Mouse (Mus musculus) E14TG2a.4 (cell line): ENCODE data around the gene Dnajc6.

Experiments
- CTCF ChIP-seq: conservative IDR thresholded peaks from 2 replicates; pipeline ENCODE4 v1.5.1; 2014; ENCODE audit warnings: low read length
- NANOG ChIP-seq: IDR thresholded peaks from 2 replicates; pipeline ENCODE4 v1.6.1; 2014; ENCODE audit warnings: borderline replicate concordance, low read length, mixed read lengths
- POU5F1 ChIP-seq: IDR thresholded peaks from 2 replicates; pipeline ENCODE4 v1.6.1; 2014; ENCODE audit warnings: low read length, borderline replicate concordance

DNA sequence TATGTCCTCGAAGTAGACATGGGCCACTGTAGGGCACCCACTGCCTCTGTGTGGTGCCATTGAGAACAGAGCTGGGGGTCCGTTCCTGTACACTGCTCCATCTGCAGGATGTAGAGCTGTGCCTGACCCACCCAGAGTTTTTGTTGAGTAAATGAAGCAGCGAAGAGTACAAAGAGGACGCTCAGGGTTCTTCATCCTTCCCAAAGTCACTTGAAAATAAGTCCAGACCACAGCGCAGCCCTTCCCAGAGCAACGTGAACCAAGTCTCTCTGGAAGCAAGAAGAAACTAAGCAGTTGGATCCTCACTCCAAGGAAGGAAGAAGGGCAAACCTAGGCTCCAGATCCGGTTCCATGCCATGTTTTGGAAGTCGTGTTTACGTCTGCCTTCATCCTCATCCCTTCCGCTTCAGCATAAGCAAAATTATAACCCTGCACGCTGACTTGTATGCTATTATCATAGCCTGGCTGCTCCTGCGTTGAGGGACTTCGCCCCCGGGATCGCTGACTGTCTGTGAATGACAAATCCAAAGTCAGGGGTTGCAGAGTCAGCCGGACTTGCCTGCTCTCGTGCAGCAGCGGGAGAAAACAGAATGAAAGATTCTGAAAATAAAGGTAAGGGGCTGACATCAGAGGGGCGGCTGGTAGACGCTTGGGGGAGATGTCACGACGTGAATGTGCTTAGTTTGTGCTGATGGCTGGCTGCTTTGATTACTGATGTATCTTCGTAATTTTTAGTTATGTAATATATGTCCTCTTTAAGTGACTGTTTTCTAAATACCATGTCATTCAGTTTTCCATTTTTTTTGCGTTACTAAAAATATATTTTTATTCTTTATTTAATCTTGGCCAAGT is 11.3 kb downstream of the Dnajc6 start:
- no peak for TF ChIP-seq CTCF
- peak; percentile 54; the same call in 1 of the 2 replicates for TF ChIP-seq NANOG
- no peak for TF ChIP-seq POU5F1
